Mouse (Mus musculus) CH12.LX (cell line): ENCODE measurements around the gene Lor. TPM values are rescaled to one million over a fixed set of nuclear protein-coding genes. Genes with fewer than 3 reads are reported as not detected.

Experiments
- DNase-seq: peaks from one replicate; pipeline ENCODE4 v3.0.0-alpha.2; 2013; ENCODE audit errors: extremely low read depth
- H3K27ac ChIP-seq: 2 replicates; pipeline ENCODE4 v1.5.1; 2012; ENCODE audit warnings: low read depth, mild to moderate bottlenecking, control low read depth, moderate library complexity; ENCODE audit not compliant: insufficient read depth
- H3K27me3 ChIP-seq: replicated peaks from 2 replicates; pipeline ENCODE3; 2012; ENCODE audit warnings: inconsistent platforms
- H3K36me3 ChIP-seq, 2 experiments: replicated peaks in 1 of 2; 2 replicates each; pipeline versions ENCODE3 to v1.6.1; 2012; ENCODE audit warnings: inconsistent platforms in 1 of 2, low read length in 1 of 2, mild to moderate bottlenecking in 1 of 2, mixed read lengths in 1 of 2, moderate library complexity in 1 of 2; ENCODE audit not compliant: control insufficient read depth in 1 of 2, insufficient read depth in 1 of 2
- H3K4me1 ChIP-seq, 2 experiments: 2 replicates each; pipeline ENCODE4 v1.6.1; 2012; ENCODE audit warnings: inconsistent platforms in 1 of 2, moderate library complexity in 1 of 2; ENCODE audit not compliant: insufficient read depth in 2 of 2, control insufficient read depth in 1 of 2
- H3K4me2 ChIP-seq: 2 replicates; pipeline ENCODE4 v1.6.1; 2012; ENCODE audit warnings: low read depth, mild to moderate bottlenecking, control low read depth; ENCODE audit not compliant: poor library complexity, insufficient read depth, severe bottlenecking
- H3K4me3 ChIP-seq, 3 experiments: fragments of 150-350 bp in 1 of 3; sonication (generic) in 1 of 3; replicated peaks in 1 of 3; 2 replicates each; pipeline versions ENCODE3 to v1.5.1; 2011 to 2012; ENCODE audit warnings: low read depth in 2 of 3, low read length in 2 of 3, mild to moderate bottlenecking in 2 of 3, moderate library complexity in 2 of 3, control low read depth in 1 of 3, improper control_type of control experiment in 1 of 3, inconsistent platforms in 1 of 3, mixed read lengths in 1 of 3; ENCODE audit not compliant: poor library complexity in 1 of 3
- H3K79me2 ChIP-seq: replicated peaks from 2 replicates; pipeline ENCODE4 v1.6.1; 2012; ENCODE audit warnings: mild to moderate bottlenecking, moderate library complexity; ENCODE audit not compliant: control insufficient read depth, poor library complexity, insufficient read depth, severe bottlenecking; ENCODE audit errors: extremely low read depth
- H3K9ac ChIP-seq: 2 replicates; pipeline ENCODE4 v1.6.1; 2012; ENCODE audit warnings: low read depth, mild to moderate bottlenecking, control low read depth, moderate library complexity; ENCODE audit not compliant: insufficient read depth
- H3K9me3 ChIP-seq: replicated peaks from 2 replicates; pipeline ENCODE3; 2012; ENCODE audit warnings: low read length, inconsistent platforms, mixed read lengths
- BHLHE40 ChIP-seq: IDR thresholded peaks from 2 replicates; pipeline ENCODE4 v1.6.1; 2011; ENCODE audit warnings: mild to moderate bottlenecking, low read depth, low read length, improper control_type of control experiment
- CHD1 ChIP-seq: IDR thresholded peaks from 2 replicates; pipeline ENCODE4 v1.6.1; 2012; ENCODE audit warnings: low read depth, low read length, improper control_type of control experiment, inconsistent platforms
- ETS1 ChIP-seq: conservative IDR thresholded peaks from 2 replicates; pipeline ENCODE4 v1.6.1; 2012; ENCODE audit warnings: low read depth, mild to moderate bottlenecking, inconsistent platforms, low read length, improper control_type of control experiment, moderate library complexity
- IRF4 ChIP-seq: IDR thresholded peaks from 2 replicates; pipeline ENCODE4 v1.6.1; 2014; ENCODE audit warnings: low read depth, mild to moderate bottlenecking, inconsistent platforms, low read length, improper control_type of control experiment
- JUND ChIP-seq: conservative IDR thresholded peaks from 2 replicates; pipeline ENCODE4 v1.6.1; 2011; ENCODE audit warnings: low read depth, low read length, improper control_type of control experiment
- MAZ ChIP-seq: IDR thresholded peaks from 2 replicates; pipeline ENCODE4 v1.6.1; 2012; ENCODE audit warnings: low read depth, mild to moderate bottlenecking, inconsistent platforms, low read length, improper control_type of control experiment, moderate library complexity
- MXI1 ChIP-seq: IDR thresholded peaks from 2 replicates; pipeline ENCODE4 v1.6.1; 2011; ENCODE audit warnings: mild to moderate bottlenecking, low read depth, low read length, improper control_type of control experiment
- MYC ChIP-seq: IDR thresholded peaks from 2 replicates; pipeline ENCODE4 v1.6.1; 2011; ENCODE audit warnings: low read depth, mild to moderate bottlenecking, improper control_type of control experiment, low read length
- NELFE ChIP-seq: IDR thresholded peaks from 2 replicates; pipeline ENCODE4 v1.6.1; 2011; ENCODE audit warnings: low read depth, low read length, improper control_type of control experiment
- PAX5 ChIP-seq: IDR thresholded peaks from 2 replicates; pipeline ENCODE4 v1.6.1; 2012; ENCODE audit warnings: low read length, inconsistent platforms, mixed read lengths
- POLR2AphosphoS2 ChIP-seq: IDR thresholded peaks from 2 replicates; pipeline ENCODE4 v1.6.1; 2011; ENCODE audit warnings: low read depth, low read length, improper control_type of control experiment
- RCOR1 ChIP-seq: conservative IDR thresholded peaks from 2 replicates; pipeline ENCODE4 v1.6.1; 2012; ENCODE audit warnings: low read depth, mild to moderate bottlenecking, inconsistent platforms, low read length, improper control_type of control experiment
- SIN3A ChIP-seq: IDR thresholded peaks from 2 replicates; pipeline ENCODE4 v1.6.1; 2012; ENCODE audit warnings: low read length, improper control_type of control experiment, inconsistent platforms
- SMC3 ChIP-seq: IDR thresholded peaks from 2 replicates; pipeline ENCODE4 v1.6.1; 2011; ENCODE audit warnings: low read depth, low read length, improper control_type of control experiment
- TCF12 ChIP-seq: IDR thresholded peaks from 2 replicates; pipeline ENCODE4 v1.6.1; 2014; ENCODE audit warnings: low read depth, mild to moderate bottlenecking, inconsistent platforms, low read length, improper control_type of control experiment
- ZC3H11A ChIP-seq: IDR thresholded peaks from 2 replicates; pipeline ENCODE4 v1.6.1; 2012; ENCODE audit warnings: low read depth, mild to moderate bottlenecking, inconsistent platforms, low read length, improper control_type of control experiment
- ZMIZ1 ChIP-seq: IDR thresholded peaks from 2 replicates; pipeline ENCODE4 v1.6.1; 2012; ENCODE audit warnings: low read depth, mild to moderate bottlenecking, inconsistent platforms, low read length, improper control_type of control experiment
- dilution Hi-C: fragments of 300-500 bp; cut with MboI; formaldehyde crosslinking; loops from 2 replicates; pipeline ENCODE4 v1.14.3; 2020; ENCODE audit warnings: low sequenced_read_pairs; ENCODE audit not compliant: extremely low pct_unique_long_range_greater_than_20kb, extremely low pct_ligation_motif_present
- in situ Hi-C: fragments of 300-500 bp; cut with MboI; formaldehyde crosslinking; loops from 3 replicates; pipeline ENCODE4 v1.14.3; 2019; ENCODE audit warnings: low sequenced_read_pairs, low pct_ligation_motif_present, low pct_unique_long_range_greater_than_20kb, mixed read lengths
- polyA plus RNA-seq: library from polyadenylated mRNA; unstranded; fragments of >175 nt; gene quantifications from 2 replicates; pipeline ENCODE4 v1.2.1, GENCODE M21; 2012; ENCODE audit warnings: low read depth; ENCODE audit not compliant: insufficient read length
- total RNA-seq, 2 experiments: library from RNA; depleted of rRNA; stranded (reverse); fragments of 300-350 nt in 1 of 2; fragments of >200 nt in 1 of 2; gene quantifications; 2 replicates each; pipeline ENCODE4 v1.2.3; 2012 to 2014

Lor gene
- total and polyA plus RNA-seq, 3 experiments: not detected

DNA sequence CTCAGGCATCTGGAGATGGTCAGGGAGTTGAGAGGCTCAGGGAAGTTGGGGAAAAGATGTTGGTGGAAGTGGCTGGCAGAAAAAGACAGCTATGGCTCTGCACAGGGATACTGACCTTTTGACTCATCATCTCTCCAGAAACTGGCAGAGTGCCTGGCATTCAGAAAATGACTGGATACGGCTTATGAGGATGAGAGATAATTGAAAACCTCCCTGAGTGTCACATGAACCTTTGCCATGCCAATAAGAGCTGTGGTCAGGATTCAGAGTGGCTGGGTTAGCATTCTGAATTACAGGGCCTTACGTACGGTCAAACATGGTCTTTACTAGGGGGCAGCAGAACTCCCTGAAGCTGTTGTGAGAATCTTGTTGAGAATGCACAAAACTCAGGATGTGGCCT, 38.0 kb upstream of the Lor start:
- TF ChIP-seq ZMIZ1: no peak
- no peak for TF ChIP-seq TCF12
- TF ChIP-seq MXI1: no peak
- no peak for TF ChIP-seq JUND
- no peak for TF ChIP-seq MYC
- no peak for TF ChIP-seq SIN3A
- TF ChIP-seq PAX5: no peak
- no peak for TF ChIP-seq ZC3H11A
- TF ChIP-seq BHLHE40: no peak
- no peak for TF ChIP-seq CHD1
- TF ChIP-seq POLR2AphosphoS2: no peak
- no peak for TF ChIP-seq MAZ
- TF ChIP-seq SMC3: no peak
- Histone ChIP-seq H3K27ac (no peak overlapping the region), H3K9me3 (peaks cover 47% of the 10 kb centered on the region), H3K36me3 (no peaks in the 10 kb centered on the region), H3K4me1 (no peaks in the 10 kb centered on the region), H3K79me2 (no peaks in the 10 kb centered on the region), H3K27me3 (no peaks in the 10 kb centered on the region), H3K4me2 (no peak overlapping the region), H3K9ac (no peak overlapping the region), H3K4me3 (no peak overlapping the region)
- in situ Hi-C loops: no loop called here
- DNase-seq: no peak
- dilution Hi-C loops: no loop called here

DNA sequence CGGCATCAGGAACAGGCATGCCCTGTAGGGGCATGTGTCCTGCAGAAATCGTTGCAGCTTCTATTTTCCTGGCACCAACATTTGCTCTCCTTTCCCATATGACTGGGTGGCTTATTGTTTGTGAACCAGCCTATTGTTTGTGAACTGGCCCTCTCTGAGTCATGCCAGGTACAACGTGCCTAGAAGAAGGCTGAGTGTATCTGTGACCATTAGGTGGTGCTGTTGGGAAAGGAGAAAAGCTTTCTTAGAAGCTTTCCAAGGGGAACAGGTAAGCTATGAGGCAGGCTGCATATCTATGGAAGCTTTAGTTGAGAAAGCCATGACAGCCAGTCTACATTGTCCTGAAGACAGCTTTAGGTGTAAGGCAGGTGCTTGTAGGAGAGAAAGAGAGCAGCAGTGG, 35.0 kb upstream of the Lor start:
- Histone ChIP-seq H3K79me2 (no peaks in the 10 kb centered on the region), H3K4me3 (no peak overlapping the region), H3K4me2 (no peak overlapping the region), H3K27me3 (no peaks in the 10 kb centered on the region), H3K9ac (no peak overlapping the region), H3K36me3 (no peaks in the 10 kb centered on the region)
- dilution Hi-C loops: no loop called here
- TF ChIP-seq ETS1 (no peak), SIN3A (no peak), RCOR1 (no peak), ZMIZ1 (no peak), BHLHE40 (no peak), IRF4 (no peak), NELFE (no peak)
- TF ChIP-seq, all 38 proteins: peak for 0
- DNase-seq: no peak
- in situ Hi-C loops: no loop called here
- no peaks in the 10 kb centered on the region for H3K4me1 ChIP-seq
- H3K9me3 ChIP-seq: peaks cover 54% of the 10 kb centered on the region
- no peak overlapping the region for H3K27ac ChIP-seq
